Mouse (Mus musculus) adrenal gland, adult 8-10 months (tissue): ENCODE measurements around the gene Rftn1. TPM values are rescaled to one million over a fixed set of nuclear protein-coding genes. Genes with fewer than 3 reads are reported as not detected.
"Not testable (repeated sequence)": the region's sequence is repeated elsewhere in the genome, so short reads cannot be mapped to it uniquely, and the experiment has no call there.

Experiments
- DNase-seq: peaks from one replicate; pipeline ENCODE4 v3.0.0; 2022
- total RNA-seq, 4 experiments: library from RNA; stranded (reverse); gene quantifications; 2 replicates each; pipeline ENCODE4 v1.2.4; 2022

The Rftn1 gene
- total RNA-seq = 10 to 100 TPM in 3 of 4 experiments, 1 to 10 TPM in 1; 9.1 to 12.9 (median 11.4) TPM

DNA sequence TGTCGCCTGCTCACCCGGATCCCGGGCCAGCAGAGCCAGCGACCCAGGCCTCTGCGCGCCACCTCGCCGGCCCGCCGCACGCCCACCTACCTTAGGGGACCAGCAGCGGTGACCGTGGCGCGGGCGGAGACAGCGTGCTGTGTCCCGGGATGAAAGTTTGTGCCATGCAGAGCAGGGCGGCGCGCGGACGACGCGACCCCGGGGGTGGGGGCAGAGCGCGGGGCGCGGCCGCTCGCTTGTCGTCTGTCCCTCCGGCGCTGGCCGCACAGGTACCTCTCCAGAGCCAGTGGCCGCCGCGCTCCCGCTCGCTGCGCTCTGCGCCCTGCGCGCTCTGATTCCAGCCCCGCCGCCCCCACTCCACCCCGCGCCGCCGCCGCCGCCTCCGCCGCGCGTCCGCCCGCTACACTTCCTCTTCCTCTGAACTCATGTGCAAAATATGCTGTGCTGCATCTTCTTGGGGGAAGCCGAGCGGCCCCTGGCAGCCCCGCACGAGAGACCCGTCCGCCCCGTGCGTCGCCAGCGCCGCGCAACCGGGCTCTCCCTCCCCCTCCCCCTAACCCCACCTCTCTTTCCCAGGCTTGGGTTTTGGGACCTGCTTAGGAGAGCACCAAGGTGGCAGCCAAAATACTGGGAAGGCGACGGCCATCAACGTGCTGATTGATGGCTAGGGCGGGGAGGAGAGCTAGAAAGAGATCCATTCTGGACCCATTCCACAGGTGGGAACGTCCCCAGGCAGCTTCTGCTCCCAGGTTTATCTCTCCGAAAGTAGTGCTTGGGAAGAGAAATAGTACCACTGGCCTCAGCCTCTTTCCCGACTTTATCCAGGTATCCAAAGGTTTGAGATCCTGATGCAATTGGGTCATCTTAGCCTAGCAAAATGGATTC is at the start of gene Rftn1:
Rftn1 (minus strand) TSS at position 544 of the 885 bp plus-strand sequence.
- DNase-seq = no peak

DNA sequence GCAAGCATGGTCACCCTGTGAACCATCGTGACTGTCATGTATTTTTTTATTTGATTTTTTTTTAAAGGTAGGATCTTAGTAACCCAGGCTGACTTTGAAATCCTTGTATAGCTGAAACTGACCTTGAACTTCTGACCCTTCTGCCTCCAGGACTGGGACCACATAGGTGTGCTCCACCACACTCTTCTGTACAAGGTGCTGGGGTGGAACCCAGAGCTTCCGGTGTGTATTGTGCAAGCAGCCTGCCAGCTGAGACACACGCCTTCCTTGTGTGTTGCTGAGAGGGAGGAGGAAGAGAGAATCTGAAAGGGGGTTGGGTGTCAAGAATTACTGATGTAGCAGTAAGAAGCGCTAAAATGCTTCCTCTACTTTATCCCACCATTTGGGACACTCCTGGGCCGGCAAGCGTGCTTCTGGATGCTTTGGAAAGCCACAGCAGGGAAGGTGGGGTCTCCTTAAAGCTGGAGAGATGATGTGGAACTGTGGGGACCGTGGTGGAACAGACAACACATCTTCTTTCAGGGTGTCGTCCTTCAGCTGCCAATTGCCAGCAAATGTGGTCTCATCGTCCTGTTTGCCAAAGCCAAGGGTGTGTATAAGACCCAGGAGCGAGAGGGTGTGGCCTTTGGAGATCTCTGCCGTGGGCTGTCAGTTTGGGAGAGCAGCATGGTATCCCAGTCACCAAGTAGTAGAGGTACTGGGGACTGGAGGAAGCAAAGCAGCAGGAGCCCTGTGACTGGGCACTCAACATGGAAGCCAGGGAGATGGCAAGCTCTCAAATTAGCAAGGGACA is 47.5 kb upstream of the Rftn1 start:
- DNase-seq = no peak

DNA sequence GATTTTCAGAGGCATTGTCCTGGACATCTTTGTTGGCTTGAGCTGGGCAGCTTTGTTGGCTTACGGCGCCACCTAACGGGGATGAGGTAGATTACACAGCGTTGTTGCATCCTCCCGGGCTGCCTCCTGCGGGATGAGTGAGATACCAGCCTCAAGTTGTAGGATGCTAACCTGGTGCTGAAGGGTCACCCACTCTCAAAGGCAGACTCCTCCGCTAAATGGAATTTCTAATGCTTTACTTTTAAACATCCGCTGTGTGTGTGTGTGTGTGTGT is 46.9 kb upstream of the Rftn1 start:
- peak; percentile 58 for DNase-seq

DNA sequence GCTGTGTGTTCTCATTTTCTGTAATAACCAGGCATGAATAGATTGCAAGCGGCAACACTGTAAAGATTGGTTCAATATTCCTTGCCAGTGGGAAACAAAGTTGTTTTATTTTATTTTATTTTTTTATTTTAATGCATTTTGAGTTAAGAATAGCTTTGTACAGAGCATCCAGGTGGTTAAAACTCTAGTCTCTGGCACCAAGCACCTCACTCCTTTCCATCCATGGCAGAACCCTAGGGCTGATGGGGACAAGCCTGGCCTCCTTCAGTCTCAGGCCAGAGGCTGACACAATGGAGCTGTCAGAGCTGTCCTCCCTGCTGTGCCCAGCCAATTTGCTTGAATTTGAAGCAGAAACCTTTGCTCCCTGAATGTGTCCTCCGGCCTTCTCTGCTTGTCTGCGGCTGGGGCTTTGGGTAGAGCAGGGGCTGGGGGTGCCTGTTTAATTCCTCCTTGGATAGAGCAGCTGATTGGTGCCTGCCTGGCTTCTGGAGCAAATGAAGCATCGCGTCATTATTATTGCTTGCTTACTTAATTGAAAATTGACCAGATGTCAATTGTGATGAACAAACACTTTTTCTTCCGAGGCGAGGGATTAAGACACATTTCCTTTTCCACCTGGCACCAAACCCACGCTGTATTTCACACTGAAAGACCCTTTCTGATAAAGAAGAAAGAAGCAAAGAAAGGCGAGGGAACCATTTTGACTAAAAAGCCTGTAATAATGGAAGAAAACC is 46.4 kb upstream of the Rftn1 start:
- DNase-seq = no peak

DNA sequence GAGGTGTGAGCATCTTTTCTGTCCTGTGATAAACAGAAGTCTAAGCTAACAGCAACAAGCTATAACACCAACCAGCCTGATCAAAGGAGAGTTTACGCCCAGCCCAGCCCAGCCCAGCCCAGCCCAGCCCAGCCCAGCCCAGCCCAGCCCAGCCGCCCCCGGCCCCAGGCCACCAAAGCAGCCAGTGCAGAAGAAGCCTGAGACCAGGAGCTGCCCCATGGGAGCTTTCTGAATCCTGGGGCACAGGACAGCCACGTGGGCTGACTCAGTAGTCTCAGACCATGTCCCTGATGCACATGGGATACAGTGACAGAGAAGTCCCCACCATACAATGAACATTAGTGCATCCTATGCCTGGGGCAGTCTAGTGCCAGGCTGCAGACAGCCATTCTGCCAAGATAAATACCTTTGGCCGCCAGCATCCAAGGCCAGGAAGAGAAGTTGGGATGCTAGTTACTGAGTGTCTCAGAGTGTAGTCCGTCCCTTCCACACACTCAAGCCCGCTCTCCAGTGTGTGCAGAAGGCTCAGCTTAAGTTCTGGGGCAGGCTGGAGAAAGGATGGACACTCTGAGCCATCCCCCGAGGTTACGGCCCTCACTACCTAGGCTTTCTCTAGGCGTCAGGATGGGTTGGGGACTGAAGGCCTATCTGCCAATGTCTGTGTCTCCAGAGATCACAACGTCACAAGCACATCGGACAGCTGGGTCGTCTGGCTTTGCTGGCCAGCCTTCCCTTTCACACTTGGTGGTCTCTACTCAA is 45.6 kb upstream of the Rftn1 start:
- DNase-seq = no peak

DNA sequence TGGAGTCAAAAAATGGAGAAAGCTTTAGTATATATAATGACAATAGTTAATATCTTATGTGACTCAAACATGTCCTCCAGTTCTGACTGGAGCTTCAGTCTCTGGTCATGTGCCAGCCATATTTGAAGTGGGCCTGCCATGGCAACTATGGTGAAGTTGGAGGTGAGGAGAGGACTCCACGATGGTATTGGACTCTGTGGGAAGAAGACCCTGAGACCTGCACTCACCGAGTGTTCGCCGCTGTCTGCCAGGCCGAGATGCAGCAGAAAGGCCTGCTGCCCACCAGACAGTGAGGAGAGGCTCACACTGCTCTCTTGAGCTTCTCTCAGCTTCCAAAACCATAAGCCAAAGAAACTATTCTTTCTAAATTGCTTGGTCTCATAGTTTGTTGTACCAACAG is 43.5 kb upstream of the Rftn1 start:
- no peak for DNase-seq

DNA sequence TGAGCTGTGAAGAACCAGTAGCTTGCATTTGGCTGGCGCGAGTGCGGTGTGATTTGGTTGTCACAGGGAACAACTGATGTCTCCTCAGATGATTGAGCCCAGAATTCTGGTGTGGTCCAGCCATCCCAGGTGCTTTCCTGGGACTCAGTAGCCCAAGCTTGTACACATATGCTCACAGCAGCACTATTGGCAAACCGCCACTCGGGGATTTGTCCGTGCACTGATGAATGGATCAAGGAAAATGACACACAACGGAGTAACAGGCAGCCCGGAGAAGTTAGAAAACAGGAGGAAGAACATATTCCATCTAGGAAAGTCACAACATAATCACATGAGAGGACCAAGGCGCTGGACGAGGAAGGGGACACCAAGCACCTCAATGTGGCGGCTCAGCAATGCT is 42.3 kb upstream of the Rftn1 start:
- DNase-seq = no peak

DNA sequence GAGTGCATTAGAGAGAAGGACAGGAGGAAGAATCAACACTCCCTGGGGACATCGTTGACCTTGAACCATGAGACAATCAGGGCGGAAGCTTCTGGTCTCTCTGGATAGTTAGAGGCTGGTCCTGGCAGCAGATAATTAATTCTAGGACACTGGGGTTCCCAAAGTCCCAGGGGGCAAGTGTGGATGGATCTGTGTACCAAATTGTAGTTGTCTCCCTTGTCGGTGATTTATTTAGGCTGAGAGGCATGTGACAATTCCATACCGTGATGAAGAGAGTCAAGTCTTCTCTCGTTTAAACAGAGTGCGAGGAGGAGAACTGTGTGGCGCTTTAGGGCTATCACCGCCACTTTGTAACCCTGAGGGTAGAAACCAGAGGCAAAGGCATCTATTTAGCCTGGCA is 40.7 kb upstream of the Rftn1 start:
- no peak for DNase-seq

DNA sequence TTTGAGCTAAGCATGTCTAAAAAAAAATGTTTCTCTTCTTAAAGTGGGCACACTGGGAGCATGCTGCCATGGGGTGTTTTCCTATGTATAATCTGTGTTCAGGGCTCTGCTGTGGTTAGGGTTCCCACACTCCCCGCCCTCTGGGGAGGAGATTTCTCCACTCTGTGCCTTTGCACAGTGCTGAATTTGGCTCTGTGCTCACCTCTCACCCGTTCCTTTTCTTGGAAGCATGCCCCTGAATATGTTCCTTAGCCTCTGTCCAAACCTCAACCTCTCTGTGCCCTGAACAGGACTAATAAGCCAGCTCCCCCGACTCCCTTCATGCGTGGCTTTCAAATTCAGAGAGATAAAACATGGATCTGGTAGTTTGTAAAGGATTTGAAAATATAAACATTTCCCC is 39.1 kb upstream of the Rftn1 start:
- no peak for DNase-seq

DNA sequence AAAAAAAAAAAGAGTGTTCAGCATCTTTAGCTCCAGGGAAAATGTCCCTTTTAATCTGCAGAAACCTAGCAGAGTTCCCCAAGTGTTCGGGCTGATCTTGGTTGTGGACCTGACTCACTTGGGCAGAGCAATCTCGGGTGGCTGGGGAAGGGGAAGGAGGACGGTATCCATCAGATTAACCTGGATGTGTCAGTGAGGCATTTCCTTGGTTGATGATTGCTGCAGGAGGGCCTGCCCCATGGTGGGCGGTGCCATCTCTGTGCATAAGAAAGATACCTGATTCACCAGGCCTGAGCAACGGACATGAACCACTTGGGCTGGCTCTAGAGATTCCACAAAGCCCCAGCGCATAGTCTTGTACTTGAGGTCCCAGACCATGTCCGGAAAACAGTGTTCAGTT is 36.9 kb upstream of the Rftn1 start:
- no peak for DNase-seq

DNA sequence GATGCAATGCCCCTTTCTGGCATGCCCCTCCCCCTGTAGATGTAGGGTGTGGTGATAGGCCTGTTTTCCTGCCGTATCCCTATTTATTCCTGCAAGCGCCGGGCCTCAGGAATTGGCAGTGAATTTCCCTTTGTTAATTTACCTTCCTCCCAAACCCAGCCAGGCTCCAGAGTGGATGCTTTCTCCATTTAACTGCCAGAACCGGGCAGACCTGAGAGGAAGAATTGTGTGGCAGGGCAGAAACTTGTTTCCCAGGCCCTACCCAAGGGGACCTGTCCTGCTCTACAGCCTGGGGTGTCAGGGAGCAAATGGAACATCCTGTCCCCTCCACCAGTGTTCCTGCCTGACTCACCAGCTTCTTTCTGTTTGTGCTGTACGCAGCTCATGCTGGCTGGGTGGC is 34.2 kb upstream of the Rftn1 start:
- DNase-seq = no peak

DNA sequence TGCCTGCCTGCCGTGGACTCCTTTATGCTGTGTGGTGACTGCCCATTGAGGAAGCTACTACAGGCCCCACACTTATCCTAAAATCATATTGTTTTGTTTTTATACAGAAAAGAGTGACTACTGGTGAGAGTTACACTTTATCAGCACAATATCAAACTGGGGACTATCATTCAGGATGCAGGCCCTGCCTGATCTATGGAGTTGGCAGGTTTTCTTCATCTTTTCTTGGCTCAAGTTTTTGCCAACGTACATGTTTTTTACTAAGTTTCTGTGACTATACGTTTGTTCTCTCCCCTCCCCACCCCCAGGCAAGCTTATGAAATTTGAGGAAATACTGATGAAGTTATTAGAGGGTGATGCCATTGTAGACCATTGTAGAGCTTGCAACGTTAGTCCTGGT is 27.5 kb upstream of the Rftn1 start:
- DNase-seq = no peak

DNA sequence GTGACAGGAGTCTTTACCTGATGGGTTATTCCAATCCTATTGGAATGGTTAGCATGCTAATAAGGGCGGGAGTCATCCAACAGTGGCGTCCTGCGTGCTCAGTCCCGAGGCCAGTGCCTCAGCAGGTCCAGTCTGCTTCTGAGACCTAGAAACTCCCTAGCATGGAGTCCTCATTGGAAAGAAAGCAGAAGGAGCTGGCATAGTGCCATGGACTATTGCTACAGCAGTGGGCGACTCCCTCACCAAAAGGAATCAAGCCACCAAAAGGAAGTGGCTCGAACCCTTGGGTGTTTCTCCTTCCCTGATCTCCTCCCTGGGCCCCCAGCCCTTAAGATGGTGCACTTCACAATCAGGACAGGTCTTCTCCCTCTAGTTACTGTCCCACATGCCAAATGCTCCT is 24.6 kb upstream of the Rftn1 start:
- no peak for DNase-seq

DNA sequence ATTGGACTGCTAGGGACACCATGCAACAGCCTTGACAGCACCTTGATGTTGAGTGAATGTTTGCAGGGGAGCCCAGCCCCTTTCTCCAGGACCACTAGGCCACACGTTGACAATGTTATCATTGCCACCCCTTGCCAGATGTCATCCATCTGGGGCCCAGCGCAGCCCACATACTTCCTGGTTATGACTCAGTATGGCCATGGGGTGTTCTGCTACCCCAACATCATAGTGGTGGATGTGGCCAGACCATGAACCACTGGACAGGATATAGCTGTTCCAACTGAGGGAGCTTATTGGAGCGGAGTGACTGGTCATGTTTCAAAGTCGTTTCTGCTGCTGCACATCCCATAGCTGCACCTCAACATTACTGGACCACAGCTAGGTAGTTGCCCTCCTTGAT is 22.6 kb upstream of the Rftn1 start:
- DNase-seq = no peak

DNA sequence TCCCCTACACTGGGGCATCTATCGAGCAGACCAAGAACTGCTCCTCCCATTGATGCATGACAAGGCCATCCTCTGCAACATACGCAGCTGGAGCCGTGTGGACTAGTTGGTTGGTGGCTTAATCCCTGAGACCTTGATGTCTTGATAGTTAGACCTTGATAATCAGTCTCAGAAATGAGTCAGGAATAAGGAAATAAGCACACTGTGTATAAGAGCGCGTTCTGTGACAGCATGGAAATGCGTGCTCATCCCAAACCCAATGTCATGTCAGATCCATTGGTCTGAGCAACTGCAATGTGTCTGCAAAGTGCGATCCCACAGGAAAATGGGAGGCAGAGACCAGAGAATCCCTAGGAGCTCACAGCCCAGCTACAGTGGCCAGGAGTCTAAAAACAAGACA is 21.3 kb upstream of the Rftn1 start:
- peak; percentile 45 for DNase-seq

DNA sequence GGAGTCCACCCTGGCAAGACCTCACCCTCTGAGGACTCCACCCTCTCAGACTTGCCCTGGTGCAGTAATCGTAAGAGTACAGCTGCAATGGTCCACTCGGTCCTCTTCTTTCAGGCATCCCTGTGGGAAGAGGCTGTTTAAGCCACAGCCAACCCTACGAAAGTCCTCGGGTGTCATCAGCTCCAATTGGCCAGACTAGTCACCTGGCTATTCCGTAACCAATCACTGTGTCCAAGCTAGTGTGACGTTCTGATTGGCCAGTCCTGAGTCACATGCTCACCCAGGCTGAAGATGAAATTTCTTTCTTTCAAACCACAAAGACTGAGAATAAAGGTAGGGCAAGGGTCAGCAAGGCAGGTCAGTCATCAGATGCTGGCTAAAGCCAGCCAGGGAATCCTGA is 19.4 kb upstream of the Rftn1 start:
- no peak for DNase-seq

DNA sequence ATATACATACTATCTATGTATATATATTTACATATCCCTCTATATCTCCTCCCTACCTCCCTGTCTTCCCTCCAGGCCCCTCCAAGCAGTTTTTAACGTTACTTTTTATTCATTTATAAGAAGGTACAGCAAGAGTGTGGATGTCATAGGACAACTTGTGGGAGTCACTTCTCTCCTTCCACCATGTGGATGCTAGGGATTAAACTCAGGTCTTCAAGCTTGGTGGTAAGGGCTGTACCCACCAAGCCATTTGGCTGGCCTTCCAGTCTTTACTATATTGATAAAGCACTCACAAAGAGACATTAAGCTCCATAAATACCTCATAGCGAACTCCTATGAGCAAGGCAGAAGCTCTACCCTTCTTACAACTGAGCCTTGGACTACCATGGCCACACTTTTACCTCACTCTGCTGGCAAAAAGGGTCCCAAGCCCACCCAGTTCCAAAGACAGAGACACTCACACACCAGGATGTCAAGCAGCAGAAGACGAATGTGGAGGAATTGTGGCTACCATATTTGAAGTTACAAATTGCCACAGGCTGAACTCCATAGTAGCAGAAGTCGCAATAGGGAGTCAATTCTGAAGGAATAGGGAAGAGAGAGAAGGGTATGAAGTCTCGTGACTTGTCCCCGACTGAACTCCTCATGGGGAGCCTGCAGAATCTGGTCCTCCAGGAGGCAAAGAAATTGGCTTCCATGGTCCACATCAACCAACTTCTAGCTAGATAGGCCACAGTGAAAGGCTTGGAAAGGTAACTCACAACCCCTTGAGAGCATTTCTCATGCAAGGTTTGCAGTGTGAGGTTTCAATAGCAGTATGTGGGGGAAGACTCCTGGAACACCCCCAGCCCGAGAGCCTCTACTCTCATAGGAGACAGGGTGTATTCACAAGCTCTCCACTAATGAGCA is 17.9 kb upstream of the Rftn1 start:
- DNase-seq = no peak

DNA sequence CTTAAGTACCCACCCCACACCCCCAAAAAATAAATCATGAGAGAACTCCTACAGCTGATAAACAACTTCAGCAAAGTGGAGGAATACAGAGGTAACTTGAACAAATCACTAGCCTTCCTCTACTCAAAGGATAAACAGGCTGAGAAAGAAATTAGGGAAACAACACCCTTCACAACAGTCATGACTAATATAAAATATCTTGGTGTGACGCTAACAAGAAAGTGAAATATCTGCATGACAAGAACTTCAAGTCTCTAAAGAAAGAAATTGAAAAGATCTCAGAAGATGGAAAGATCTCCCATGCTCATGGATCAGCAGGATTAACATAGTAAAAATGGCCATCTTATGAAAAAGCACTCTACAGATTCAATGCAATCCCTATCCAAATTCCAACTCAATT is 15.8 kb upstream of the Rftn1 start:
- DNase-seq = not testable (repeated sequence)

DNA sequence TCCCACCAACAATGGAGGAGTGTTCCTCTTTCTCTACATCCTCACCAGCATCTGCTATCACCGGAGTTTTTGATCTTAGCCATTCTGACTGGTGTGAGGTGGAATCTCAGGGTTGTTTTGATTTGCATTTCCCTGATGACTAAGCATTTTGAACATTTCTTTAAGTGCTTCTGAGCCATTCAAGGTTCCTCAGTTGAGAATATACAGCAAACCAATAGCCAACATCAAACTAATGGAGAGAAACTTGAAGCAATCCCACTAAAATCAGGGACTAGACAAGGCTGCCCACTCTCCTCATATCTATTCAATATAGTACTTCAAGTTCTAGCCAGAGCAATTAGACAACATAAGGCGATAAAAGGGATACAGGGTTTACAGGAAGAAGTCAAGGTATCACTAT is 15.4 kb upstream of the Rftn1 start:
- DNase-seq = not testable (repeated sequence)

DNA sequence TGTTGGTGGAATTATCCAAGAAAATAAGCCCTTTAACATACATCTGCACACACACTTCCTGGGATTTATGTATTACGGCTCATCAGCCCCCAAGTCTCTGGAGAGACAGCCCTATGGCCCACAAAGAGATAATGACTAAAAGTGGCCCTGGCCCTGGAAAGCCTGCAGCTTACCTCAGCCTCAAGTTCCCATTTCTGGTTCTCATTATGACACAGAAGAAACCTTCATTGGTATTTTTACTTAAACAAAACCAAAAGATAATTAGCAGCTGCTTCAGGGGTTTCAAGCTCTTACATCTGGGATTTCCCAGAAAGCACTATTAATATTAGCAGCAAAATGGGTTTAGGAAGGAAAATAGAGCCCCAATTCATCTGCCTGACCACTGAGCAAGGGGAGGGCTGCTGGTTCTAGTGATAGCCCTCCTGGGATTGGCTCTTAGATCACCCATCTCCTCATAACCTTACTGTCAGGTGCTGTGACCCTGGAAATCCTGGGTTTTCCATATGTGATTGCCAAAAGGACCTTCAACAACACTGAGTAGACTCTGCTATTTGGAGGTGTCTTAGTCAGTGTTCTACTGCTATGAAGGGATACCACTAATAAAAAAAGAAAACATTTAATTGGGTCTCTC is 14.8 kb upstream of the Rftn1 start:
- DNase-seq = no peak

DNA sequence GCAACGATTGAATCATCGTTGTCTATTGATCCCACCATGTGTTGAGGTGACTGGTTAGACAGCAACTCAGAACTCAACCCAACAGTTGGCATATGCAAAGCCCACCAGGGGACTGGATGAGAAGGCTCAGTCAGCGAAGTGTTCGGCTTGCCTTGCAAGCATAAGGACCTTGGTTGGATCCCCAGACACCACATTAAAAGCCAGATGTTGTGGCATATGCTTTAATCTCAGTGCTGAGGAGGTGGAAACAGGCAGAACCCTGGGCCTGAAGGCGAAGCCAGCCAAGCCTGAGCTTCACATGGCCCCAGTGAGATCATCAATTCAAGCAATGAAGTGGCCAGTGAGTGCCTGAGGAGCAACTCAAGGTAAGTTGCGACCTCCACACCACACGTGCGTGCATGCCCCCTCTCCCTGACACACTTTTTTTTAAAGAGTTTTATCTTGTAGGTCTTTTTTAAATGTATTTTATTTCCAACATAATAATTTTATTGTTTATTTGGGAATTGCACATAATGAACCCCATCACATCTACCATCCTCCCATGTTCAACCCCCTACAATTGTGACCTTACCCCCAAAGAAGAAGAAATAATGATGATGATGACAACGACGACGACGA is 11.5 kb upstream of the Rftn1 start:
- DNase-seq = no peak
